Mouse (Mus musculus) lung, postnatal 14 days (tissue): ENCODE measurements around the gene Nim1k.
"Not testable (repeated sequence)": the region's sequence is repeated elsewhere in the genome, so short reads cannot be mapped to it uniquely, and the experiment has no call there.

Experiments used
- DNase-seq: peaks from one replicate; pipeline ENCODE4 v3.0.0; 2021

The Nim1k gene

DNA sequence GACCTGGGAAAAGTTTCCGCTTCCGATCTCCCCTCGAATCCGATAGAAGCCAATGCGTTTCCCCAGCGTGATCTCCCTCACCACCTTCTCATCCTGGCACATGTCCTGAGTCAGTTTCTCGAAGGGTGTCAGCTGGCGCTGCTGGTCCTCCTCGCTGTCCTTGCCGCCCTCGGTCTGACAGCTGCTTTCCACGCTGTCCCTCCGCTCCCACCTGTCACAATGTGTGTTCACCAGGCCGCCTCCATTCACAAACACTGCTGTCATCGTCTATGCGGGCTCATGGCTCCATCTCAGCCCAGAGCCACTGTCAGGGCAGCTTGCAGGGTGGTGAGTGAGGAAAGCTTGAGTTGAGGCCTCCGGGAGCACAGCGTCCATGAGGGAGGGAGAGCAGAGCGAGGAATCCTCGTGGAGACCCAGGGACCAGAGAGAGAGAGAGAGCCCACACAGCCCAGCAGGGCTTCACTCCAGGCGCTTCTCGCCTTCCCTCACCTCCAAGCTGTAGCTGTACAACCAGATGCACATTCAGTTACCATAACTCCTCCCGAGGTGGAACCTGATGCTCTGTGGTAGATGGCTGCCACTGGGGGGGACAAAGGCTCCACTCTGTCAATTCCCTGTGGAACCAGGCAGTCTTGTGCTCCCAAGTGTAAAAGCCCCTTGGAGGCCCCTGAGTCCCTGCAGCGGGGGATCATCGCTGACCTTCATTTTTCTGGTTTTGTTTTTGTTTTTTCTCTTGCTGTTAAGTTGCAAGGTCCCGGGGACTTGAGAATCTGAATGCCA is 27.9 kb downstream of the Nim1k start:
- DNase-seq = no peak

DNA sequence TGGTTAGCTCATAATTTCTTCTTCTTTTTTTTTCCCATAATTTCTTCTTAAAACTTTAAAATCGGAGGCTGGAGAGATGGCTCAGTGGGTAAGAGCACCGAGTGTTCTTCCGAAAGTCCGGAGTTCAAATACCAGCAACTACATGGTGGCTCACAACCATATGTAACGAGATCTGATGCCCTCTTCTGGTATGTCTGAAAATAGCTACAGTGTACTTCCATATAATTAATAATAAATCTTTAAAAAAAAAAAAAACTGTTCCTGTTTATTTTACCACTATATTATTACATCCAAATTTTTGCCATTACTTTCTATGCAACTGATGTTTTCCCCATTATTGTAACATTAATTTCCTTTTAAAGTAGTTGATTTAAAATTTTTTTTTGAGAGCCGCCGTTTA is 31.1 kb downstream of the Nim1k start:
- DNase-seq = no peak

DNA sequence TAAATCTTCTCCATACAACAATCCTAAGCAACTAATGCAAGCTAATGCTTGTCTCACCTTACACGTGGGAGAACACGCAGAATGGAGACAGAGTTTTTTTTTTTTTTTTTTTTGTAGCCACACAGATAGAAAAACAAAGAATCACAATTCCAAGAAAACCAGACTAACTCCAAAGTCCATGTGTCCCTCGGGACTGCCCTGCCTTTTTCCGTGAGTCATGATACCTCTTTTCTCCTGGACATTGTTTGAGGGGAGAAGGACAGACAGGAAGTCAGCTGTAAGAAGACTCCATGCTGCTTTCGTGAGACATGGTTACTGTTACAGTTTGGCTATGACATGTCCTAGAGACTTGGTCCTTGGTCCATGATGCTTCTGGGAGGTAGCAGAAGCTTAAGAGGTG is 32.3 kb downstream of the Nim1k start:
- no peak for DNase-seq

DNA sequence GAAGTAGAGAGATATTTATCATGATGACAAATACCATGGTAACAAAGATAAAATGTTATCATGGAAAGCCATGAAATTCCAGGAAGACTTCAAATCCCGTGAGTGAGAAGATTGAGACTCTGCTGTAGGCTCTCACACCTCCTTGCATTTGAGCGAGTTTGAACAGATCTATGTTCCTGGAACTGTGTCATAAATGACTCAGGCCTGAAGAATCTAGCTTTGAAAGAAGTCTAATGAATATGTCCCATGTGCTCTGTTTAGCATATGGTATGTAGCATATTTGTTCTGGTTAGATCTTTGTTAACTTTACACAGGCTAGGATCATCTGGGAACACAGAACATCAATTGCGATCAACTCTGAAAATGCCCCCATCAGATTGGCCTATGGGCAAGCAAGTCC is 33.2 kb downstream of the Nim1k start:
- DNase-seq = no peak

DNA sequence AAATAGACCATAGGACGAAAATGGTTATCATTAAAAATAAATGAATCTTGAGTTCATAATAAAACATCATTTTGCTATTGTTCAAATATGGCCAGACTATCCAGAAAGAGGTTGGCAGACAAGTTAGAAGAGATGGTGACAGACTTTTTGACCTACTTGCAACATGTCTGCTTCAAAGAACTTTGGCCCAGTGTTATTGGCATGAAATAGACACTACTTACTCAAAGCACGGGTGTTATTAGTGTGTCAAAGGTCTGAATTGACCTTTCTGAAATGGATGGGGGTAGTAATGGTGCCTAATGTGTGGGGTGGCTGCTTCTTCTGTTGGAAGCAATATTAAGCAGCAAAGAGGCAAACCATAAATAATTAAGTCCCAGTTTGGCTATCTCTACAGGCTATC is 39.6 kb downstream of the Nim1k start:
- DNase-seq = no peak

DNA sequence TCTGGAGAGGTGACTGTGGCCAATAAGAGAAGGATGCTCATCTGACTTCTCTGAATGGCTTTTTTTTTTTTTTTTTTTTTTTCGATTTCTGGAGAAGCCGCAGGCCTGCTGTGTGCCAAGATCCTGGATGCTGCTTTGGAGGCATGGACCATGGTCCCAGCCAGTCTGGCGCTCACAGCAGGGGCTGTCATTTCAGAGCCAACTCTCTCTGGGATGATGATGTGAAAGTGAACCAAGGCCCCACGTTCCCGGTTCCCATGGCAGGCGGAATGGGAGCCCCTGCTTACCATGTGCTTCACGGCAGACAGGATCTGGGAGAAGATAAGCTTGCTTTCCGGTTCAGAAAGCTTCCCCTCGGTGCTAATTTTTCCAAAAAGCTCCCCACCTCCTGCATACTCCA is 41.9 kb downstream of the Nim1k start:
- no peak for DNase-seq

DNA sequence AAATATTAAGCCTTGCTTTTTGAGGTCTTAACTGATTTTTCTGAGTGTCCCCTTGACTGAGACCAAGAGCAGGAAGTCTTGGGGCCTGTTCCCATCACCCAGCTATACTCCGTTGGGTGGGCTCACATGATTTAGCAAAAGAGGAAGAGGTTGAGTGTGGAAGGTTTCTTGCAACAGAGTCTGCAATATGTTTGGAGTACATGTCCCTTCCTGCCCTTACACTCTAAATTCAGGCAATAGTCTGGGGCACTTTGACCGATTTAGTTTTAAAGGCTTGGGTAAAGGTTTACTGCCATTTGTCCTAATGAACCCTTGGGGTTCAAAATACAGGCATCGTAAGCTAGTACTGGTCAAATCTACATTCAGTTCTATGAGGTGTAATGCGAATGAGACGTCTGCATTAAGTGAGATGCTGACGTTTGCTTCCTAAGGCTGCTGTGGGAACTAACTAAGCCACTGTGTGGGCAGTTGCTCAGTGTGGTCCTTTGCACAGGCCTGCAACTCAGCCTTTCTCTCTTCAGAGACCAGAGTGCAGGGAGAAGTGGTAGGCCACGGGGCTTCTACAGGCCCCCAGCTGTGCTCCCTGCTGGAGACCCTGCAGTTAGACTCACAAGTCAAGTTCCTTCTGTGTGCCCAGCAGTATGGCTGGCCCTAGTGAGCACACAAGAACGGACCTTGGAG is 42.4 kb downstream of the Nim1k start:
- no peak for DNase-seq

DNA sequence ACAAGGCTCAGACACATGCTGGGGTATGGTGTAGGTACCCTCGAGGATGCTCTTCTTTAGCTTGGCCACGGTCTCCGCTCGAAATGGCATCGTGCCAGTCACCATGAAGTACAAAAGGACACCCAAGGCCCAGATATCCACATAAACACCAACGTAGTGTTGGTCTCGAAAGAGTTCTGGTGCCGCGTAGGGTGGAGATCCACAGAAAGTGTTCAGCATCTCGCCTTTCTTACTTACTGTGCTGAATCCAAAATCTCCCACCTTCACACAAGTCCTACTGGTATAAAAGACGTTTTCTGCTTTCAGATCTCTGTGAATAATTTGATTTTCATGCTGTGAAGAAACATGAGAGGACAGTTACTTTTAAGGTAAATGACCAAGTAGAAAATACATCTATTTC is 43.2 kb downstream of the Nim1k start:
- DNase-seq = no peak

DNA sequence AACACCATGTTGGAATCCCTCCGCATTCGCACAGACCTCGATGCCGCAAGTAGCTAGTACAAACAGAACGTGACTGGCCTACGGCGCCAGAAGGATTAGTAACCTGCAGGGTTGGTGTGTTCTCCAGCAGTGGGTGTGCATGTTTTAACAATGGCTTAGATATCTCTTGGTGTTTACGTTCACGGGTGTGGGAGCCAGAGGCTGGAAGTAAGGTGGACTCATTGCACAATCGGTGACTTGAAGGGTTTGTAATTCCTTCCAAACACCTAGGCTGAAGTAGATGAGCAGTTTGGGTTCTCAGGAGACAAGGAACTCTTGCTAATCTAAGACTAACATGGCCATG is 45.4 kb downstream of the Nim1k start:
- DNase-seq = no peak

DNA sequence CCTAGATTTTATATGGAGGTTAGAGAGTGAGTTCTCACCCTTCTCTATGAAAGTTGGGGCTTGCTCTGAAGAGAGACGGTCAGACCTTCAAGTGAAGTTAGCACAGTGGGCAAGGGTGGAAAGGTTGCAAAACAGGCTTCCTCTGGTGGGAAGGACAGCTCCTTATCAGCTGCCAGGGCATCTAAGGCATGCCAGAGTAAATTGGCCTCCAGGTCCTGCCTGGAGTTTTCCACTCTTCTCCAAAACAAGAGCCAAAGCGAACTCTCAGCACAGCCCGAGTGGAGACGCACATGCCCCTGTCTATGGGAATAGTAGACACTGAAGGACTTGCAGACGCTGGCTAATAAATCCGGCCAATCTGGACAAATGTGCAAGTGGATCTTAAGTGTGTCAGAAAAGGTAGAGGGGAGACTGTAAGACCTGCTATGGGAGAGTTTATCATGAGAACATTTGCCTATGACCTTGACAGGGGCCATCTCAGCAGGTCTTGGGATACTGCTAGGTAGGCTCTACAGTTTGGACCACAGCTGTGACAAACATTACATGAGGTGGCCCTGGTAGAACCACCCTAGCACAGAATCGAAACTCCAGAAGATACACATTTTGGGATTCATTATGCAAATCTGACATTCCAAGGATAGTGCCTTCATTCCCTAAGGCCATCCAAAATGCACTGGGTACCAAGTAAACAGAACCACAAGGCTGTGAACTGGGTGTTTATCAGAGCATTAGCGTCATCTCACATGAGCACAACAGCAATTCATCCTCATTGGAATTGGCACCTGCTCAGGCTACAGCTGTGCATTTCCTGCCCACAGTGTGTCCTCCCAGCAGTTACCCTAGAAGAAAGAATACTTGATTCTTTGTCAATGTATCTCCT is 46.1 kb downstream of the Nim1k start:
- no peak for DNase-seq

DNA sequence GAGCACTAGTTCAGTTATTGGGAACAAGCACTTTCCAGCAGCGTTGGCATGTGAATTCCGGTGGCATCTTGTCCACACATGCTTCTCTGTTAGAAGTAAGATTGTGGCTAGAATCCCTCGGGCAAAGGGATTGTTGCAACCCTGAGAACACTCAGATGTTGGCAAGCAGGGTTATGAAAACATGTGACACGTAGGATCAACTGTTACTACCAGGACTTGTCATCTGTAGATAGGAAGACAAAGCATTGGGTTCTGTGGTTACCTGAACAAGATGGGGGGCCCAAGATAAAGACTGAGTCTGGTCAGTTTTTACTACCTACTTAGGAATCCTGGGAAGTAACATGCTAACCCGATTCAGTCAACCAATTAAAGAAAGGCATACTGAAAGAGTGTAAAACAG is 46.7 kb downstream of the Nim1k start:
- DNase-seq = no peak

DNA sequence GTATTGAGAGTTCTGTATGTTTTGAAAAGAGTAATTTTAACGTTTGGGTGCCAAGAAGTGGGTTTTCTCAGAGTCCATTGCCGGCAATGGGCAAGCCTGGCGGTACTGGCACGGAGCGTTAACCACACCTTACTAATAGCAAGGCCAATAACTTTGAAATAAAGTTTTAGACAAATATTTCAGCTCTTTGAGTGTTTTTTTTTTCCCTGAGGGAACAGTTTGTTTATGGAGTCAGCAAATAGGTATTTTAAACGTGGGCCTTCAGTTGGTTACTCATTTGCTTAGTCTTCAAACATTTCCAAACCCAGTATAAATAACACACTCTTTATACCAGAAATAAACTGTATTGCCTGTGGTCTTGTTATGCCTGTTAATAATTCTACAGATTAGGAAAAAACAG is 47.8 kb downstream of the Nim1k start:
- DNase-seq = no peak

DNA sequence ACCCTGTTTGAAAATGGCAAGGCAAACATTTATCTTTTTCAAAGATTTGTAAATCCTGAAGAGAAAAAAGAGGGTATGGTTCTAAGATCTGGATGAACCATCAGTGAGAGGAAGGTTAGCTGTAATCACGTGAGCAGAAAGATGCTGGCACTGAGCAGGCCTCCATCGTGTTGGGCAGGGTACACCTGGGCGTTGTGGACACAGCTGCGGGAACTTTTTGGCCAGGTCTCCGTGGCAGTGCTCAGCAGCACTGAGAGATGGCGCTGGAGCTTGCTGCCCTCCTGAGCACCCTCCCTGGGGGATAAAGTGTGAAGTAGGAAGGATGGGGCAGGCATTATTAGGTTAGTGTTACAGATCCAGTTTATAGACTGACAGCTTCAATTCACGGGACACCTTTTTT is 48.7 kb downstream of the Nim1k start:
- DNase-seq = no peak

DNA sequence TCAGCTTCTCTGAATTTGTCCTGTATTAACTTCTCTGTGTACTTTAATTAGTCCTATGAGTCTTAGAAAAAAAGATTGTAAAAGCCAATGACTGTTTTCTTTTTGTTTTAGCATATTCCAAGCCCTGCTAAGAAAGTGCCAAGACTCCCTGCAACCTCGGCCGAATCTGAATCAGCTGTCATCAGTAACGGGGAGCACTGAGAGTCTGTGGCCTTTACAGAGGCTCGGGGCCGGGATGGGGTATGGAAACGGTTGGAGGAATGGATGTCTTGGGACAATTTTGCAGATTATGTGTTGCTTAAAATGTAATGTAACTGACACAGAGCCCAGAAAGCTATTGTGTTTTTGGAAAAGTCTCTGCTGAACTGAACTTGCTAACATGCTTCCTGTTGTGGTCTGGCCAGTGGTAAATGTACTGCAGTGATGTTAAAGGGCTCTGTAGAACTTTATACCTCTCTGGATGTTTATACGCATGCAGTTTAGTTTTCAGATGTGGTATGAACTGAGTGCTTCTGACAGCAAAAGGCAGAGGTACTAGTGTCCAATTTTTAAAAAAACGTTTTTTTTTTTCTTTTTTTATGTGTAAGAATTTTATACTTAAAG is 49.3 kb downstream of the Nim1k start:
- not testable (repeated sequence) for DNase-seq

DNA sequence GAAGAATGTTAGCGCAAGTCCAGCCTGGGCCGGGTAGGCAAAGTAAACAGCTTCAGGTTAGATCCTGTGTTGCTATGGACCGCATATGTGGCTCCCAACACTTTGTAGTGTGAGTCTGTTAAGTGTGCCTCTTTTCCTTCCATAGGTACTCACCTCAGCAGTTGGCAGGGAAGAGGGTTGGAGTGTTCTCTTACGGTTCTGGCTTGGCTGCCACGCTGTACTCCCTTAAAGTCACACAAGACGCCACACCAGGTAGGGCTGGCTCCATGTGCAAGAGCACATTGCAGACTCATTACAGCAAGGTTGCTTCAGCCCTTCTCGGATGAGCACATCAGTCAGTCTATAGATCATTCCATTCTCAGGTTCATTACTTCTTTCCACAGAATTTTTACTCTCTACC is 51.4 kb downstream of the Nim1k start:
- DNase-seq = no peak

DNA sequence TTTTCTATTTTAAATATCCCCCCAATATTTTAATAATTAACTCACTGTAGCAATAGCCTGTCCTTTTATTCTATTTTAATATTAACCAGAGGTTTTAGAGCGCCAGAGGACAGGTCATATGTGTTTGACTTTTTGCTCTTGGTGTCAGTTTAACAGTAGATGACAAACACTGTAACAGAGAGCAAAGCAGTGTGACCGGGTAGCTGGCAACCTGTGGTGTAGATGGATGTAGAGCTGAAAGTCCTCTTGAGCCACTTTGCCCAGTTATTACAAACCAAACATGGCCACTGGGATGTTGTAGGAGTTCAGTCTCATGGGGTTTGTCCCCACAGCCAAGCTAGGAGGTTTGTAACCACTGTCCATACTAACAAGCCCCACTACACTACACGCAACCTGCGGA is 57.2 kb downstream of the Nim1k start:
- DNase-seq = no peak

DNA sequence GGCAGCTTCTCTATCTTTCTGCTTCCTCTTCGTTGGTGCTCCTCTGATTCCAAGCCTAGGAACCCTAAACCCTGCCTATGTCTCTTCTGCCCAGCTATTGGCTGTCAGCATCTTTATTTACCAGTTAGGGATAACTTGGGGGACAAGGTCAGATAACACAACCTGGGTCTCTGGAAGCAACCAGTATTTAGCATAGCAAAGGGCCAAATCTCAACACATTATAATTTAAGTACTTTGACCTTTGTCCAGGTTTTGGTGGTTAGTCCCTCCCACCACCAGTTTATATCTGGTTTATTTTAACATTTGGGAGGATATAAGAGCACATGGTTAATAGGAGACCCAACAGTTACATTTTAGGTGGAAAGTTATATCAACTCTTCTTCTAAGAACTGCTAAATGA is 59.2 kb downstream of the Nim1k start:
- DNase-seq = no peak

DNA sequence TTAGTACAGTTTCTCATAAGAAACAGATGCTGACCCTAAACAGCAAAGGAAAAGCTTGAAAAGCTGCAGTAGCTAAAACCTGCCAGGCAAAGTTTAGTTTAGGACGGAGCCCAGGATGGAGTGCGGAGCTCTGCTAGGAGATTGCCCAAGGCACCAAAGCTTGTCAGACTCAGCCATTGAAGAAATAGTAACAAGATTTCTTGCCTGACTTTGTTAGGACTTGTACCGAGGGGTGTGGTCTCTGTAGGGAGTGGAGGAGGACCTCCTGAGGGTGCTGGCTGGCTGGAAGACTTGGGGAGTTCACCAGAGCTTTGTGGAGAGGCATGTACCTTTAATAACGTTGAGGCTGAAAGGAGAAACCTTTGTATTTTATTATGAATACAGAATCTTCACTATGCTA is 60.0 kb downstream of the Nim1k start:
- DNase-seq = no peak

DNA sequence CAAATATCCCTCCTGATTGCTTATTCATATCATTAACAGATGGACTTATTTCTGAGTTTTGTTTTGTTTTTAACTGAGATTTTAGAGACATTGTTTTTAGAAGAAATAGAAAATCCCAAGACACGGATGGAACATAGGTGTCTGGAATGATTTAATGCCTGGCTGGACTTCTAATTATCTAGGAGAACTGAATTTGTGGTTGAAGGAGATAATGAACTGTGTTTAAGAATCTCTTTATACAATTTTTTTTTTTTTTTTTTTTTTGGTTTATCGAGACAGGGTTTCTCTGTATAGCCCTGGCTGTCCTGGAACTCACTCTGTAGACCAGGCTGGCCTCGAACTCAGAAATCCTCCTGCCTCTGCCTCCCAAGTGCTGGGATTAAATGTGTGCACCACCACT is 63.7 kb downstream of the Nim1k start:
- not testable (repeated sequence) for DNase-seq

DNA sequence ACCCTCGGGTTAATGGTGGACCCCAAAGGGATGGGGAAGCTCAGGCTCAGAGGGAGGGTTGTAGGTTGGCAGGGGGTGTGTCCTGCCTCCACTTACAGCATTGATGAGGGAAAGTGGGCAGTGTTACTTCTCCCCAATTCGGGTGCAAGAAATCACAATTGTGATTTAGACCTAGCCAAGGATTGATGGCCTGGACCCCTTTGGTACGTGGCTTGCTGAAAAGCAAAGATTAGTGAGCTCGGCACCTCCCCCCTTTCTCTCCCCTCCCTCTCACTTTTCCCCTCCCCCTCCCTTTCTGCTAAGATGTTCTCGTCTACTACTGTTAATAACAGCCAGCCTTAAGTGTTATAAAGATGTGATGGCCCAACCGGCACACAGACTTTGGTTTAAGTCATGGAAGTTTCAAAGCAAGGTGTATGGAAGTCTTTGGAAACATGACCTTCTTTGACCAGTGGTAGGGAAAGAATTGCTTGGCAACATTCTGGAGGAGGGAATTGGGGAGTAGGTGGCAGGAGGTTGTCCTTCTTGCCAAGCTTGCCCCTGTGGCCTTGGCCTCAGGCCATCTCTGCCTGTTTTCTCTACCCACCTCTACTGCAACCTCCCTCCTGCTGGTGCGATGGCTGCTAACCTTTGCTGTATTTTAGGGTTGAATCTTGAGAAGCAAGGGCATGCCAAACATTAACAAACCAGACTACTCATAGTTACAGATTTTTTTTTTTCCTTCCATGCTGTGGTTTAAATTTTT is 64.6 kb downstream of the Nim1k start:
- no peak for DNase-seq

DNA sequence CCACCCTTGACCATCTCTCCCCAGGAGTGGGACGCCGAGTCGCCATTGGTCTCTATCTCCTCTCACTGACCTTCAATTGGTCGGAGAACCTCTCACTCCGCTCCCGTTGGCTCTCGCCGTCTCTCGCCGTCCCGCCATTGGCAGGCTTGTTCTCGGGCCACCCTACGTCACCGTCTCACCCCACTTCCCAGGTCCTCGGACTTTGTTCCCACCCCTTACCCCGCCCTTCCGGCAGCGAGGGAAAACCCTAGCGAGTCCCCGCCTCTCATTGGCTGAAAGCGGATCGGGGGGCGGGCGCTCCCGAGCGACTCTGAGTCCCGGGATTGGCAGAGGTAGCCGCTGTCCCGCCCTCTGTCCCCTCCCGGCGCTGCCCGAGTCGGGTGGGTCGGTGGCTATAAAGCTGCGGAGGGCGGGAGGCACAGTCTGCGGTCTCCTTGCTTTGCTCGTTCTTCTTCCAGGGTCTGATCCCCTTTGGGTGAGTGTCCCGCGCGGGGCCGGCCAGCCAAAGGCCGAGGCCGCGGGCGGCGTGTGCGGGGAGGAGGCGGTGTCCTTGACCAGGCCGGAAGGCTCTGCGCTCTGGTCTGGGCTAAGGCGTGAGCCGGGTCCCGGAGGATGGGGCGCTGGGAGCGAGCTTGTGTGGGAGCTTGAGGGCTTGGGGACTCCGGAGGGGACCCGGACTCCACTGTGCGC is 65.5 kb downstream of the Nim1k start, which contains the start of gene Hmgcs1:
Hmgcs1 (plus strand) TSS at position 341 of the 690 bp plus-strand sequence.
- peak; percentile 98 for DNase-seq

DNA sequence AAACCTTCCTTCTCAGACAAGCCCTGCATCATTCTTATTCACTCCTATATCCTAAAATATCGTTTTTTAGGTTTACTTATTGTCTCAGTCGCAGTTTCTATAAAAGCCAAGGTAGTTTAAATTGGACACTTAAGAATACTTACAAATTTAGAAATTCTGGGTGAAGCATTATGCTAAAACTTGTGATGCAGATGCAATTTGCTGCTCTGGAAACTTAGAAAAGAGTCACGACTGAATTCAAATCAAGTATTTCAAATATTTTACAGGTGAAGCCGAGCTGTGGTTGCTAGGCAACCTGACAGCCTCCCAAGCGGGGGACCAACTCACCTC is 66.0 kb downstream of the Nim1k start:
- DNase-seq = no peak
